Mouse (Mus musculus) embryonic facial prominence, embryonic 15.5 days (tissue): ENCODE data around the gene Sema4c. TPM values are rescaled to one million over a fixed set of nuclear protein-coding genes. Genes with fewer than 3 reads are reported as not detected.
A peak's percentile ranks its signal among the peaks of the same experiment; 100 is the strongest.

Source experiments
- ATAC-seq: fragments of 200-750 bp; cut with Nextera tagmentation; 2 replicates; pipeline ENCODE4 v1.8.0; 2017; ENCODE audit warnings: low read depth, moderate TSS enrichment; ENCODE audit not compliant: insufficient number of reproducible peaks, low FRiP score, low TSS enrichment
- H3K27ac ChIP-seq: fragments of 300-500 bp; sonication (generic); replicated peaks from 2 replicates; pipeline ENCODE4 v1.5.1; 2015; ENCODE audit warnings: mild to moderate bottlenecking, inconsistent platforms
- H3K27me3 ChIP-seq: fragments of 300-500 bp; sonication (generic); 2 replicates; pipeline ENCODE4 v1.6.1; 2015; ENCODE audit warnings: inconsistent platforms
- H3K36me3 ChIP-seq: fragments of 300-500 bp; sonication (generic); 2 replicates; pipeline ENCODE4 v1.6.1; 2015; ENCODE audit warnings: mild to moderate bottlenecking, inconsistent platforms
- H3K4me1 ChIP-seq: fragments of 300-500 bp; sonication (generic); 2 replicates; pipeline ENCODE4 v1.6.1; 2015; ENCODE audit warnings: inconsistent platforms
- H3K4me2 ChIP-seq: fragments of 300-500 bp; sonication (generic); replicated peaks from 2 replicates; pipeline ENCODE4 v1.6.1; 2015; ENCODE audit warnings: mild to moderate bottlenecking, inconsistent platforms
- H3K4me3 ChIP-seq: fragments of 300-500 bp; sonication (generic); replicated peaks from 2 replicates; pipeline ENCODE4 v1.5.1; 2015; ENCODE audit warnings: mild to moderate bottlenecking, inconsistent platforms
- H3K9ac ChIP-seq: fragments of 300-500 bp; sonication (generic); 2 replicates; pipeline ENCODE4 v1.6.1; 2015; ENCODE audit warnings: inconsistent platforms
- H3K9me3 ChIP-seq: fragments of 300-500 bp; sonication (generic); replicated peaks from 2 replicates; pipeline ENCODE4 v1.6.1; 2016; ENCODE audit warnings: inconsistent platforms
- WGBS: fragments of 180-500 bp; shearing (Covaris S2); methylation state at CpG from one replicate; pipeline ENCODE4 v1.1.7; 2015; 5-methylcytosine and 5-hydroxymethylcytosine counted together
- polyA plus RNA-seq: library from polyadenylated mRNA; unstranded; fragments of >200 nt; fragmentation: Nextera tagmentation; extraction: Ambion mirVana; gene quantifications from 2 replicates; pipeline ENCODE4 v1.2.1, GENCODE M21; 2015

Gene Sema4c
- polyA plus RNA-seq, 1 experiment from 2014 or later: 18.6 TPM

GRCm38 (mm10) chr1:36519626-36520025, 38.5 kb downstream of the Sema4c start:
- H3K4me1 ChIP-seq: peaks cover 9% of the 10 kb centered on the region
- H3K27me3 ChIP-seq: no peaks in the 10 kb centered on the region
- ATAC-seq: no peak
- no peaks in the 10 kb centered on the region for H3K9me3 ChIP-seq
- H3K4me2 ChIP-seq: no peak overlapping the region
- 76% methylated on average over 11 of the region's 11 CpGs for WGBS
- no peak overlapping the region for H3K9ac ChIP-seq
- H3K27ac ChIP-seq: no peak overlapping the region
- H3K4me3 ChIP-seq: no peak overlapping the region
- peaks cover 63% of the 10 kb centered on the region for H3K36me3 ChIP-seq

GRCm38 (mm10) chr1:36518259-36518658, 39.9 kb downstream of the Sema4c start:
- Histone ChIP-seq H3K4me1 (peaks cover 20% of the 10 kb centered on the region), H3K36me3 (peaks cover 50% of the 10 kb centered on the region), H3K27me3 (no peaks in the 10 kb centered on the region), H3K9me3 (no peaks in the 10 kb centered on the region), H3K9ac (no peak overlapping the region), H3K4me2 (no peak overlapping the region), H3K27ac (no peak overlapping the region), H3K4me3 (no peak overlapping the region)
- 82% methylated on average over 3 of the region's 3 CpGs for WGBS
- ATAC-seq: no peak

GRCm38 (mm10) chr1:36513718-36514117, 44.4 kb downstream of the Sema4c start:
- peaks cover 26% of the 10 kb centered on the region for H3K4me1 ChIP-seq
- ATAC-seq: no peak
- H3K4me2 ChIP-seq: peak overlapping the region; percentile 90
- no peak overlapping the region for H3K27ac ChIP-seq
- H3K4me3 ChIP-seq: peak overlapping the region; percentile 99
- H3K9me3 ChIP-seq: no peaks in the 10 kb centered on the region
- H3K27me3 ChIP-seq: no peaks in the 10 kb centered on the region
- 51% methylated on average over 2 of the region's 2 CpGs for WGBS
- H3K9ac ChIP-seq: no peak overlapping the region
- H3K36me3 ChIP-seq: peaks cover 6% of the 10 kb centered on the region

GRCm38 (mm10) chr1:36513310-36513709, 44.8 kb downstream of the Sema4c start:
- no peaks in the 10 kb centered on the region for H3K9me3 ChIP-seq
- no peak overlapping the region for H3K27ac ChIP-seq
- peak overlapping the region; percentile 99 for H3K4me3 ChIP-seq
- H3K4me2 ChIP-seq: peak overlapping the region; percentile 90
- no peak for ATAC-seq
- peaks cover 6% of the 10 kb centered on the region for H3K36me3 ChIP-seq
- peaks cover 26% of the 10 kb centered on the region for H3K4me1 ChIP-seq
- peak overlapping the region; percentile 83 for H3K9ac ChIP-seq
- WGBS: 13% methylated on average over 1 of the region's 1 CpGs
- no peaks in the 10 kb centered on the region for H3K27me3 ChIP-seq

- Histone ChIP-seq H3K9ac (peak overlapping the region; percentile 83), H3K4me2 (peak overlapping the region; percentile 90), H3K9me3 (no peaks in the 10 kb centered on the region), H3K4me3 (peak overlapping the region; percentile 99), H3K27me3 (no peaks in the 10 kb centered on the region), H3K4me1 (peaks cover 26% of the 10 kb centered on the region), H3K36me3 (peaks cover 6% of the 10 kb centered on the region), H3K27ac (peak overlapping the region; percentile 100; the same call in 1 of the 2 replicates)
- WGBS: 1% methylated on average over 16 of the region's 16 CpGs
- ATAC-seq: no peak
These were observed 45.2 kb downstream of the Sema4c start for GRCm38 (mm10) chr1:36512966-36513280.

- H3K4me1 ChIP-seq: peaks cover 26% of the 10 kb centered on the region
- peak; percentile 74 for ATAC-seq
- under 1% methylated on average over 104 of the region's 126 CpGs for WGBS
- H3K36me3 ChIP-seq: peaks cover 3% of the 10 kb centered on the region
- H3K27ac ChIP-seq: peak overlapping the region; percentile 100
- peak overlapping the region; percentile 83 for H3K9ac ChIP-seq
- H3K9me3 ChIP-seq: no peaks in the 10 kb centered on the region
- H3K4me2 ChIP-seq: peak overlapping the region; percentile 90
- peak overlapping the region; percentile 99 for H3K4me3 ChIP-seq
- no peaks in the 10 kb centered on the region for H3K27me3 ChIP-seq
These were observed 45.8 kb downstream of the Sema4c start for GRCm38 (mm10) chr1:36512089-36512965.

- Histone ChIP-seq H3K36me3 (peaks cover 9% of the 10 kb centered on the region), H3K9me3 (no peaks in the 10 kb centered on the region), H3K9ac (peak within 1 kb of the TSS; percentile 83), H3K4me2 (peak within 1 kb of the TSS; percentile 90), H3K4me1 (peaks cover 26% of the 10 kb centered on the region), H3K4me3 (peak within 1 kb of the TSS; percentile 99), H3K27me3 (no peaks in the 10 kb centered on the region), H3K27ac (peak within 1 kb of the TSS; percentile 100)
- 1% methylated on average over 46 of the region's 51 CpGs for WGBS
- ATAC-seq: peak; percentile 99
These were observed 46.7 kb downstream of the Sema4c start, which contains the start of gene Cnnm3 for GRCm38 (mm10) chr1:36511289-36512021. Gene Cnnm3, plus strand, starts transcription at chr1:36511867.

GRCm38 (mm10) chr1:36508238-36508637, 49.9 kb downstream of the Sema4c start:
- no peak overlapping the region for H3K9ac ChIP-seq
- H3K27me3 ChIP-seq: no peaks in the 10 kb centered on the region
- no peak overlapping the region for H3K27ac ChIP-seq
- H3K36me3 ChIP-seq: peaks cover 14% of the 10 kb centered on the region
- H3K4me3 ChIP-seq: no peak overlapping the region
- 67% methylated on average over 5 of the region's 5 CpGs for WGBS
- no peak overlapping the region for H3K4me2 ChIP-seq
- no peaks in the 10 kb centered on the region for H3K9me3 ChIP-seq
- no peak for ATAC-seq
- H3K4me1 ChIP-seq: peaks cover 6% of the 10 kb centered on the region

GRCm38 (mm10) chr1:36501261-36501660, 56.9 kb downstream of the Sema4c start:
- Histone ChIP-seq H3K27ac (no peak overlapping the region), H3K9ac (no peak overlapping the region), H3K9me3 (no peaks in the 10 kb centered on the region), H3K4me1 (no peaks in the 10 kb centered on the region), H3K27me3 (no peaks in the 10 kb centered on the region), H3K4me2 (no peak overlapping the region), H3K36me3 (peaks cover 37% of the 10 kb centered on the region), H3K4me3 (no peak overlapping the region)
- no peak for ATAC-seq
- 2% methylated on average over 3 of the region's 3 CpGs for WGBS
